Mouse (Mus musculus): ENCODE results near the gene Eif5.

DNA sequence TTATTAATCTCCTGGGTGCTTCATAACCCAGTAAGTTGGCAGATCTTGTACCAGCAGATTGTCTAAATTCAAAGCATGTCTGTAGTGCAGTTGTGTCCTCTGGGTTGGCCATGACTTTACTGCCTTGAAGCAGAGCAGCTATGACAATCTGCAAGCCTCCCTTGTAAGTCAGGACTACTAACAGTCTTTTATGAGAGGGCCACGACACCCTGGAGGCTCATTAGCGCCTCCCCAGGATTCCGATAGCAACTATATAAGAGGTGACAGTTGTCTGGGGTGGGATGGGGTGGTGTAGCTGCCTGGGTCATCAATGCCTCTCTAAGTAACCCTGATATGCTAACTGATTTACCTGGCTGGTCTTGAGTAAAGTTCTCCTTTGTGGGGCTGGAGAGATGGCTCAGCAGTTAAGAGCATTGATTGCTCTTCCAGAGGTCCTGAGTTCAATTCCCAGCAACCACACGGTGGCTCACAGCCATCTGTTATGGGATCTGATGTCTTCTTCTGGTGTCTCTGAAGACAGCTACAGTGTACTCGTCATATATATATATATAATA is 25.3 kb downstream of the Eif5 start:
- no peak for TF ChIP-seq CTCF (conservative IDR thresholded peaks at IDR 0.05; ENCODE audit: insufficient read depth, insufficient read length, low read depth, low read length)
- TF ChIP-seq POLR2A (IDR thresholded peaks at IDR 0.05; ENCODE audit: low read depth, low read length), result no peak
